Mouse (Mus musculus): Measurements from ENCODE around the gene Gm10959.

GRCm38 (mm10) chr3:122876870-122877269, 42.3 kb downstream of the Gm10959 start:
- TF ChIP-seq CTCF (IDR thresholded peaks at IDR 0.05; ENCODE audit: extremely low read depth, insufficient read depth, insufficient read length, insufficient replicate concordance) (no peak), POLR2A (IDR thresholded peaks at IDR 0.05; ENCODE audit: low read depth, low read length) (no peak)

Measured in spleen, adult 2 months (tissue).